Mouse (Mus musculus) limb, embryonic 14.5 days (tissue): ENCODE measurements around the gene Axdnd1. TPM values are rescaled to one million over a fixed set of nuclear protein-coding genes. Genes with fewer than 3 reads are reported as not detected.

Experiments used
- ATAC-seq: fragments of 200-750 bp; cut with Nextera tagmentation; 2 replicates; pipeline ENCODE4 v1.8.0; 2017; ENCODE audit warnings: low read depth, moderate number of reproducible peaks, moderate TSS enrichment; ENCODE audit not compliant: low FRiP score
- DNase-seq: peaks from one replicate; pipeline ENCODE4 v3.0.0-alpha.2; 2015; ENCODE audit warnings: low spot score
- H3K27ac ChIP-seq: fragments of 300-500 bp; sonication (generic); replicated peaks from 2 replicates; pipeline ENCODE4 v1.5.1; 2014; ENCODE audit warnings: low read depth, mild to moderate bottlenecking, low read length, moderate library complexity, mixed read lengths
- H3K27me3 ChIP-seq: fragments of 300-500 bp; sonication (generic); 2 replicates; pipeline ENCODE4 v1.6.1; 2014; ENCODE audit warnings: low read length, mixed read lengths; ENCODE audit not compliant: control insufficient read depth, insufficient read depth
- H3K36me3 ChIP-seq: fragments of 300-500 bp; sonication (generic); 2 replicates; pipeline ENCODE4 v1.6.1; 2014; ENCODE audit warnings: mild to moderate bottlenecking, low read length, moderate library complexity, mixed read lengths; ENCODE audit not compliant: control insufficient read depth, insufficient read depth
- H3K4me1 ChIP-seq: fragments of 300-500 bp; sonication (generic); 2 replicates; pipeline ENCODE4 v1.6.1; 2014; ENCODE audit warnings: antibody characterized with exemption, low read length, mixed read lengths; ENCODE audit not compliant: control insufficient read depth, insufficient read depth
- H3K4me2 ChIP-seq: fragments of 300-500 bp; sonication (generic); replicated peaks from 2 replicates; pipeline ENCODE4 v1.6.1; 2014; ENCODE audit warnings: low read depth, mild to moderate bottlenecking, low read length, moderate library complexity; ENCODE audit not compliant: severe bottlenecking
- H3K4me3 ChIP-seq: fragments of 300-500 bp; sonication (generic); replicated peaks from 2 replicates; pipeline ENCODE4 v1.5.1; 2014; ENCODE audit warnings: low read length
- H3K9ac ChIP-seq: fragments of 300-500 bp; sonication (generic); 2 replicates; pipeline ENCODE4 v1.6.1; 2014; ENCODE audit warnings: mild to moderate bottlenecking, low read depth, low read length, moderate library complexity; ENCODE audit not compliant: severe bottlenecking
- H3K9me3 ChIP-seq: fragments of 300-500 bp; sonication (generic); 2 replicates; pipeline ENCODE4 v1.6.1; 2016; ENCODE audit warnings: low read length; ENCODE audit not compliant: control insufficient read depth
- POLR2A ChIP-seq: fragments of 200-500 bp; IDR thresholded peaks from 2 replicates; pipeline ENCODE4 v1.8.0; 2012; ENCODE audit warnings: inconsistent platforms, mild to moderate bottlenecking, moderate library complexity, borderline replicate concordance; ENCODE audit not compliant: insufficient read depth, insufficient read length; ENCODE audit errors: extremely low read depth
- WGBS: fragments of 180-500 bp; shearing (Covaris S2); extraction: QIAGEN DNeasy Blood & Tissue Kit; methylation state at CpG from one replicate; pipeline ENCODE4 v1.1.7; 2014; 5-methylcytosine and 5-hydroxymethylcytosine counted together
- polyA plus RNA-seq, 2 experiments: library from polyadenylated mRNA; depleted of rRNA in 1 of 2; stranded (reverse) in 1 of 2; unstranded in 1 of 2; fragments of >200 nt; fragmentation: Nextera tagmentation in 1 of 2; extraction: Ambion mirVana in 1 of 2; gene quantifications; 2 replicates each; pipeline versions ENCODE4 v1.2.1 to v1.2.3; 2012 to 2014

The Axdnd1 gene
- polyA plus RNA-seq, 2 experiments = 0.39 TPM; not detected in 1

DNA sequence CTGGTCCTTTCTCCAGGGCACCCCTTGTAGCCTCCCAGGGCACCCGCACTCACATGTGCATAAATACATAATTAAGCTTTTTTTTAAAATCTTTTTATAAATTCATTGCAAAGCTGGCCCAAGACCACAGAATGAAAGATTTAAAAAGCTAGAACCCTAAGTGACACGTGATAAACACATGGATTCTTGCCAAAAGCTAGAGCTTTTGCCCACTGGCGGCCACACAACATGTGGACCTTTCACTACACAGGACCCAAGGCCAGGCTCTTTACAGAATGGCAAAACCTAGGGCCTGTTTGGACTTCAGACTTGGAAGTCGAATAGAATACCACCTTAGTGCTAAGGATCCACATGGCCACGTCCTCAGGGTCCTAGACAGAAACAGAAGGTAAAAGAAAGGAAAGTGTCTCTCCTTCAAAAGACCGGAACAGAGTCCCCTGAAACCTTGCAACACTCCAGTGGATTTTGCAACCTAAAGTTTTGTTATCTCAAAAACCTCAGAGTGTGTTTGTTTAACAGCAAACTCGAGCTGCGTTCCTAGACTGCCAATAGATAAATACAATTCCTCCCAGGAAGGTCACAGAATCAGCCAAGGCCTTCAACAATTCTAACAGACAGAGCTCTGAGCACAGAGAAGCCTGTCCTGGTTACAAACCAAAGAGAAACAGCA, 37.6 kb upstream of the Axdnd1 start:
- DNase-seq (no peak), ATAC-seq (no peak)
- H3K4me1 ChIP-seq = no peaks in the 10 kb centered on the region
- no peak overlapping the region for H3K27ac ChIP-seq
- H3K4me2 ChIP-seq = no peak overlapping the region
- H3K9ac ChIP-seq = no peak overlapping the region
- no peak overlapping the region for H3K4me3 ChIP-seq
- TF ChIP-seq POLR2A = no peak
- WGBS = 80% methylated on average over 8 of the region's 8 CpGs
- no peaks in the 10 kb centered on the region for H3K9me3 ChIP-seq
- no peaks in the 10 kb centered on the region for H3K27me3 ChIP-seq
- H3K36me3 ChIP-seq = peaks cover 26% of the 10 kb centered on the region

DNA sequence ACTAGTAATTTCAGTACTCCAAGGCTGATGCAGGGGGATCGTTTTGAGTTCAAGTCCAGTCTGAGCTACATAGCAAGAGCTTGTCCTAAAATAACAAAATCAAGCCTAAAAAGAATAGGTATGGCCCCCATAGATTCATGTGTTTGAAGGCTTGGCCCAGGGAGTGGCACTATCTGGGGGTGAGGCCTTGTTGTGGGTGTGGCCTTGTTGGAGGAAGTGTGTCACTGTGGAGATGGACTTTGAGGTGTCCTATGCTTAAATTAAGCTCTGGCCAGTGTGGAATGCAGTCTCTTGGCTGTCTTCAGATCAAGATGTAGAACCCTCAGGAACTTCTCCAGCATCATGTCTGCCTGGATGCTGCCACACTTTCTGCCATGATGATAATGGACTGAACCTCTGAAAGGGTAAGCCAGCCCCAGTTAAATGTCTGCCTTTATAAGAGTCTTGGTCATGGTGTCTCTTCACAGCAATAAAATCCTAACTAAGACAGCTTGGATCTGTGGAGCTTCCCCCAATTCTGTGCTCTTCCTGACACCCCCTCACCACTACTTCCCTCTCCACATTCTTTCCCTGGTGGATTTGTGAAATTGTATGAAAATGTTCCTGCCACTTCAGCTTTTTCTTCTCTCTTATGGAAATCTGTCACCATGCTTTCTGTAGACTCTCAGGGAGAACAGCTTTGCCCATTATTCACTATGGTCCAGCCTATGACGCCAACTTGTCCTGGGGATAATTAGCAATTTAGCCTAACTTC, 34.2 kb upstream of the Axdnd1 start:
- Histone ChIP-seq H3K27ac (no peak overlapping the region), H3K4me1 (no peaks in the 10 kb centered on the region), H3K9ac (no peak overlapping the region), H3K9me3 (no peaks in the 10 kb centered on the region), H3K36me3 (peaks cover 23% of the 10 kb centered on the region), H3K27me3 (no peaks in the 10 kb centered on the region), H3K4me2 (no peak overlapping the region), H3K4me3 (no peak overlapping the region)
- DNase-seq = no peak
- WGBS = 92% methylated on average over 2 of the region's 2 CpGs
- no peak for ATAC-seq
- TF ChIP-seq POLR2A = no peak

DNA sequence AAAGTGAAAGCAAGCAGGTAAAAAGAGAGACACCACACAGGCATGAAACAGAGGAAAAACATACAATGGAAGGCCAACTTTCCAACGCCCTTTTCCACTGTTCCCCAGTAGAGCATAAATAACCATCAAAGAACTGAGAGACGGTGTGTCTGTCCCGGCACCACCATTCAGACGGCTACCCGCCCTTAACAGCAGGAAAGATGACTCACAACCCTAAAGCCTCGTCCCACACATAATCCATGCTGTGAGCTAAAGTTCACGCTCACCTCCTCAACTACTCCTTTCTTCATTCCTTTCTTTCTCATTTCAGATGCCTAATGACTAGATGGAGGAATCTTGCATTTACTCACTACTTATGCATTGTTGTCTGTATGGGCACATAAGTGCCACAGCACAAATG, 33.4 kb upstream of the Axdnd1 start:
- TF ChIP-seq POLR2A = no peak
- 60% methylated on average over 7 of the region's 7 CpGs for WGBS

DNA sequence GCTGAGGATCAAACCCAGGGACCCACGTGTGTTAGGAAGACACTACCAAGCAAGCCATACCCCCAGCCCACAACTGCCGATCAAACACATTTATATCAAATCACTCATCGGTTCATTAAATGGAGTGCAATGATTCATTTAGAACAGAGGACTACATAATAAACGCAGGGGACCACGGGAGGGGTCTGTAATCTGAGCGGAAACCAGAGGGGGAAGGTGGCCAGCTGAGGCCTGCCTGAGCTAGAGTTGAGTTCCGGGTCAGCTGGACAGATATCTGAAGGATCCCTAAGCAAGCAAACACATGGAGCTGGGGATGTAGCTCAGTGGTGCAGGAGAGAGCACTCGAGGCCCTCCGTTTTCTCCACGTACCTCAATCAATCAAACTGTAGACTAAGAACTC, 32.9 kb upstream of the Axdnd1 start:
- Histone ChIP-seq H3K4me2 (no peak overlapping the region), H3K27ac (no peak overlapping the region), H3K4me1 (no peaks in the 10 kb centered on the region), H3K4me3 (no peak overlapping the region), H3K9me3 (no peaks in the 10 kb centered on the region), H3K27me3 (no peaks in the 10 kb centered on the region), H3K36me3 (peaks cover 23% of the 10 kb centered on the region), H3K9ac (no peak overlapping the region)
- WGBS = 83% methylated on average over 10 of the region's 10 CpGs
- DNase-seq = no peak
- no peak for TF ChIP-seq POLR2A
- ATAC-seq = no peak

More for the DNA sequence above, 33.4 kb upstream of the Axdnd1 start:
- no peak overlapping the region for H3K4me2 ChIP-seq
- no peaks in the 10 kb centered on the region for H3K27me3 ChIP-seq
- ATAC-seq (no peak), DNase-seq (no peak)
- no peak overlapping the region for H3K4me3 ChIP-seq
- H3K4me1 ChIP-seq = no peaks in the 10 kb centered on the region
- H3K27ac ChIP-seq = no peak overlapping the region
- H3K9ac ChIP-seq = no peak overlapping the region
- peaks cover 23% of the 10 kb centered on the region for H3K36me3 ChIP-seq
- no peaks in the 10 kb centered on the region for H3K9me3 ChIP-seq

DNA sequence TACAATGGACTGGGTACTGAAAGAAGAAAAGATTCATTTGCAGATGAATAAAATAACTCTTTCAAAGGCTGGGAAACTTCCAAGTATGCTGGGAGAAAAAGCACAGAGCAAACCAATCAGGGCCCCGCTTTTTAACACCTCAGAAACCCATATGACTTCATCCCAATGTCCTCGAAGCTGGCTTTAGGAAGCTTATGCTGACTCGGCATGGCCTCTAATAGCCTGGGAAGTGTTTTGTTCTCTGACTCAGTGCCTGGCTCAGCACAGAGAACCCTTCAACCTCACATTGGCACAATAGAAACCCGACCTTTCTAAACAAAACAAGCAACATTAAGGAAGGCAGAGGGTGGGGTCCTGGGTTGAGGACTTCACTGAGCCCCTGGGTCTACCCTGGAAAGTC, 29.5 kb upstream of the Axdnd1 start:
- no peaks in the 10 kb centered on the region for H3K9me3 ChIP-seq
- H3K4me2 ChIP-seq = no peak overlapping the region
- H3K4me1 ChIP-seq = no peaks in the 10 kb centered on the region
- no peak overlapping the region for H3K9ac ChIP-seq
- H3K4me3 ChIP-seq = no peak overlapping the region
- 47% methylated on average over 4 of the region's 4 CpGs for WGBS
- peaks cover 15% of the 10 kb centered on the region; the same call in 1 of the 2 replicates for H3K36me3 ChIP-seq
- DNase-seq = no peak
- TF ChIP-seq POLR2A = no peak
- no peak overlapping the region for H3K27ac ChIP-seq
- no peak for ATAC-seq
- no peaks in the 10 kb centered on the region for H3K27me3 ChIP-seq
